Mouse (Mus musculus) neural tube, embryonic 11.5 days (tissue): Measurements from ENCODE around the gene Adad1. TPM values are rescaled to one million over a fixed set of nuclear protein-coding genes. Genes with fewer than 3 reads are reported as not detected.

Experiments used
- ATAC-seq: fragments of 200-750 bp; cut with Nextera tagmentation; 2 replicates; pipeline ENCODE4 v1.8.0; 2017; ENCODE audit warnings: moderate number of reproducible peaks, mild to moderate bottlenecking, moderate TSS enrichment, moderate library complexity; ENCODE audit not compliant: insufficient read depth, low FRiP score, low TSS enrichment
- DNase-seq: peaks from one replicate; pipeline ENCODE4 v3.0.0-alpha.2; 2015; ENCODE audit warnings: low spot score
- H3K27ac ChIP-seq: fragments of 300-500 bp; sonication (generic); 2 replicates; pipeline ENCODE4 v1.5.1; 2014; ENCODE audit warnings: low read depth, mild to moderate bottlenecking, low read length
- H3K27me3 ChIP-seq: fragments of 300-500 bp; sonication (generic); 2 replicates; pipeline ENCODE4 v1.6.1; 2014; ENCODE audit warnings: mild to moderate bottlenecking, low read length, mixed read lengths; ENCODE audit not compliant: control insufficient read depth, insufficient read depth
- H3K36me3 ChIP-seq: fragments of 300-500 bp; sonication (generic); 2 replicates; pipeline ENCODE4 v1.6.1; 2014; ENCODE audit warnings: mild to moderate bottlenecking, low read length, moderate library complexity, mixed read lengths; ENCODE audit not compliant: control insufficient read depth, insufficient read depth
- H3K4me1 ChIP-seq: fragments of 300-500 bp; sonication (generic); 2 replicates; pipeline ENCODE4 v1.6.1; 2014; ENCODE audit warnings: low read length, mixed read lengths; ENCODE audit not compliant: control insufficient read depth, insufficient read depth
- H3K4me2 ChIP-seq: fragments of 300-500 bp; sonication (generic); 2 replicates; pipeline ENCODE4 v1.6.1; 2014; ENCODE audit warnings: low read depth, mild to moderate bottlenecking, moderate library complexity
- H3K4me3 ChIP-seq: fragments of 300-500 bp; sonication (generic); 2 replicates; pipeline ENCODE4 v1.5.1; 2014; ENCODE audit warnings: low read depth, low read length
- H3K9ac ChIP-seq: fragments of 300-500 bp; sonication (generic); 2 replicates; pipeline ENCODE4 v1.6.1; 2014; ENCODE audit warnings: mild to moderate bottlenecking, low read length
- H3K9me3 ChIP-seq: fragments of 300-500 bp; sonication (generic); 2 replicates; pipeline ENCODE4 v1.6.1; 2016; ENCODE audit warnings: low read length; ENCODE audit not compliant: control insufficient read depth
- WGBS: fragments of 180-500 bp; shearing (Covaris S2); extraction: QIAGEN DNeasy Blood & Tissue Kit; methylation state at CpG from one replicate; pipeline ENCODE4 v1.1.7; 2014; 5-methylcytosine and 5-hydroxymethylcytosine counted together
- polyA plus RNA-seq: library from polyadenylated mRNA; unstranded; fragments of >200 nt; fragmentation: Nextera tagmentation; extraction: Ambion mirVana; gene quantifications from 2 replicates; pipeline ENCODE4 v1.2.1, GENCODE M21; 2014

The Adad1 gene
- 0.23 and 0.40 TPM in 2 replicates for polyA plus RNA-seq

DNA sequence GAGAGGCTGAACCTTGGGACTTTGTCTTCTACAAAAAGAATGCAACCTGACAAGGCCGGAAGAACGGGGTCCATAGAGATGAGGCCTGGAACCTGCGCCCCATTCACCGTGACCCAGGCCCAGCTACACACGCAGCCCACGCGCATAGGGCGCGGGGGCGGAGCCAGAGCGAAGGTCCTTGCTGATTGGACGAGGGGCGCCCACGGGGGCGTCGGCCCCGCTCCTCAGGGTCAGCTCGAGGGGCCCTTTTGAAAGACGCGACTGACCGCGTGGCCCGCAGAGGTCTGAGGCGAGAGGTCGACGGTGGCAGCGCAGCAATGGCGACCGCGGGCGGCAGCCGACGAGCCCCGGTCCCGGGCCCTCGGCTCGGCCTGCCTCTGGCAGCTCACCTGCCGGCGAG is at the start of gene Adad1:
TSS of gene Adad1 (plus strand) at position 122 of the 400 bp plus-strand sequence.
- H3K27me3 ChIP-seq, result no peaks in the 10 kb centered on the region
- no peak within 1 kb of the TSS for H3K4me2 ChIP-seq
- WGBS, result 53% methylated on average over 25 of the region's 39 CpGs
- peaks cover 3% of the 10 kb centered on the region; the same call in 1 of the 2 replicates for H3K9me3 ChIP-seq
- no peaks in the 10 kb centered on the region for H3K4me1 ChIP-seq
- H3K36me3 ChIP-seq, result no peaks in the 10 kb centered on the region
- no peak within 1 kb of the TSS for H3K9ac ChIP-seq
- H3K4me3 ChIP-seq, result 0 out of 2 replicates have a peak within 1 kb of the TSS, but pooled peaks have one; percentile 12
- ATAC-seq (no peak), DNase-seq (no peak)
- no peak within 1 kb of the TSS for H3K27ac ChIP-seq

DNA sequence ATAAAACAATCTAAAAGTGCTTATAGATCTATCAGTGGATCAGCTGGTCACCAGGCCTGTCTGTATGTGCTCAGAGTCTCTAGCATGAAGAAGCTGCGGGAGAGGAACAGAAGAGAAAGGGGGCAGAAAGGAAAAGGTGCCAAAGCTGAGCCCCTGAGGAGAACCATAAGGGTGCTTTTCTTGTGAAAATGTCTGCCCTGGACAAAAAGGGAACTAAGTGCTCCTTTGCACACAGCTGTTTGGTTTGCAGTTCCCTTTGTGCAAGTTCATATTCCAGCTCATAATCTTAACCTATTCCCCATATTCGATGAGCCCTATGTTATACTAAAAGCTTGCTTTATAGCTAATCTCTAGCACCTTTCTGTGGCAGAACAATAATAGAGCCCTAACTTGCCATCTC is 25.3 kb upstream of the Adad1 start:
- WGBS, result 96% methylated on average over 2 of the region's 2 CpGs
- H3K4me3 ChIP-seq, result no peak overlapping the region
- no peak overlapping the region for H3K4me2 ChIP-seq
- no peaks in the 10 kb centered on the region for H3K4me1 ChIP-seq
- ATAC-seq (no peak), DNase-seq (no peak)
- no peaks in the 10 kb centered on the region for H3K9me3 ChIP-seq
- H3K9ac ChIP-seq, result no peak overlapping the region
- no peaks in the 10 kb centered on the region for H3K36me3 ChIP-seq
- no peak overlapping the region for H3K27ac ChIP-seq
- no peaks in the 10 kb centered on the region for H3K27me3 ChIP-seq

- ATAC-seq, result no peak
These were observed 23.5 kb upstream of the Adad1 start for GRCm38 (mm10) chr3:37039811-37040210.

GRCm38 (mm10) chr3:37051491-37051890 is 11.8 kb upstream of the Adad1 start:
- H3K27ac ChIP-seq, result no peak overlapping the region
- no peaks in the 10 kb centered on the region; the same call in 1 of the 2 replicates for H3K36me3 ChIP-seq
- DNase-seq (no peak), ATAC-seq (no peak)
- H3K4me2 ChIP-seq, result no peak overlapping the region
- H3K27me3 ChIP-seq, result no peaks in the 10 kb centered on the region
- no peaks in the 10 kb centered on the region for H3K4me1 ChIP-seq
- no peaks in the 10 kb centered on the region for H3K9me3 ChIP-seq
- H3K9ac ChIP-seq, result no peak overlapping the region
- 97% methylated on average over 1 of the region's 1 CpGs for WGBS
- H3K4me3 ChIP-seq, result no peak overlapping the region

More at GRCm38 (mm10) chr3:37039811-37040210, 23.5 kb upstream of the Adad1 start:
- H3K4me3 ChIP-seq, result no peak overlapping the region
- no peaks in the 10 kb centered on the region for H3K27me3 ChIP-seq
- no peaks in the 10 kb centered on the region for H3K4me1 ChIP-seq
- DNase-seq, result no peak
- no peaks in the 10 kb centered on the region for H3K9me3 ChIP-seq
- H3K36me3 ChIP-seq, result no peaks in the 10 kb centered on the region
- H3K4me2 ChIP-seq, result no peak overlapping the region
- no peak overlapping the region for H3K9ac ChIP-seq
- H3K27ac ChIP-seq, result no peak overlapping the region

DNA sequence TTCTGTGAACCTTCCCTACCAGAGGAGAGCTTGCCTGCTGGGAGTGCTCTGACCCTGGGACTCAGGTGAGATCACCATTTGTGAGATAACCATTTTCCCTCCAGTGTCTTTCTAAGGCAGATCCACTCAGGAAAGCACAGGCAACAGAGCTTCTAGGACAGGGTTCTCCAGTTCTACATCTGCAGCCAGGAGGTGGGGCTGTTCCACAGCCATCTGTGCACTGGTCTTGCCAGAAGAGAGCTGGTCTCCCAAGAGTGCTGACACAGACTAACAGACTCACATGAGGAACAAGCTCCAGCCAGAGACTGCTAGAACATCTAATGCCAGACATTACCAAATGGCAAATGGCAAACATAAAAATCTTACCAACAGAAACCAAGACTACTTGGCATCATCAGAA is 9.9 kb downstream of the Adad1 start:
- H3K9ac ChIP-seq, result no peak overlapping the region
- H3K27ac ChIP-seq, result no peak overlapping the region
- H3K9me3 ChIP-seq, result no peaks in the 10 kb centered on the region
- H3K27me3 ChIP-seq, result no peaks in the 10 kb centered on the region
- no peak overlapping the region for H3K4me3 ChIP-seq
- H3K4me2 ChIP-seq, result no peak overlapping the region
- ATAC-seq (no peak), DNase-seq (no peak)
- no peaks in the 10 kb centered on the region for H3K4me1 ChIP-seq
- H3K36me3 ChIP-seq, result no peaks in the 10 kb centered on the region

DNA sequence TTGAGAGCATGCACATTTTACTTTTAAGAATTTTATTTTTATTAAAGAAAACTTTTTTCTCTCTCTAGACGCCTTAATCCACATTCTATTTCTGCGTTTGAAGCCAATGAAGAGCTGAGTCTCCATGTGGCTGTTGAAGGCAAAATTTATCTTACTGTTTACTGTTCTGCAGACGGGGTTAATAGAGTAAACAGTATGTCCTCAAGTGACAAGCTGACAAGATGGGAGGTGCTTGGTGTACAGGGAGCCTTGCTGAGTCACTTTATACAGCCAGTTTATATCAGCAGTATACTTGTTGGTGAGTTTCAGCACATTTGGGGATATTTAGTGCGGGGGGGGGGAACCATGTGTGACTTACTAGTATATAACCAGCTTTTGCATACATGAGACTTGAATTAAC is 21.5 kb downstream of the Adad1 start:
- Histone ChIP-seq H3K4me3 (no peak overlapping the region), H3K36me3 (no peaks in the 10 kb centered on the region), H3K27me3 (no peaks in the 10 kb centered on the region), H3K9ac (no peak overlapping the region), H3K9me3 (no peaks in the 10 kb centered on the region), H3K27ac (no peak overlapping the region), H3K4me2 (no peak overlapping the region), H3K4me1 (no peaks in the 10 kb centered on the region)
- WGBS, result 86% methylated on average over 4 of the region's 4 CpGs
- ATAC-seq (no peak), DNase-seq (no peak)

DNA sequence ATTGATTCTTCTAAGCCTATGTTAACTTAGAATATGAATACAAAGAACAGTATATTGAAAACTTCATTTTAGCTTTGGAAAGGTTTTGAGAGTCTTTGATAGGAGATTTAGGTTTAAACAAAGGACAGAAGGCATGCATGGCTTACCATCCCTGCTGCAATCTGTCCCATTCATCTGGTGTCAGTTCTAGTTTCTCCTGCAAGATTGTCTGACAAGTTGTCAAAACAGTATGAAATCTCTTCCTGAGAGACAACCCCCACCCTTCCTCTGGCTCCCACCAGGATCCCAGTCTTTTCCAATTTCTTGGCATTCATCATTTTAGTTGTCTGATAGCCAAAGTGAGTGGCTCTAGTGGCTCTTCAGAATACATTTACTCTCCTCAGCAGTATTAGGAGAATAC is 27.4 kb downstream of the Adad1 start:
- ATAC-seq (no peak), DNase-seq (no peak)
- H3K36me3 ChIP-seq, result no peaks in the 10 kb centered on the region
- no peak overlapping the region for H3K27ac ChIP-seq
- no peak overlapping the region for H3K4me3 ChIP-seq
- H3K4me2 ChIP-seq, result no peak overlapping the region
- H3K9me3 ChIP-seq, result no peaks in the 10 kb centered on the region
- no peaks in the 10 kb centered on the region for H3K27me3 ChIP-seq
- no peak overlapping the region for H3K9ac ChIP-seq
- no peaks in the 10 kb centered on the region for H3K4me1 ChIP-seq

GRCm38 (mm10) chr3:37125655-37126054 is 62.3 kb downstream of the Adad1 start, which contains the start of gene Il2:
Il2 (minus strand) TSS chr3:37125959.
- Histone ChIP-seq H3K27ac (no peak within 1 kb of the TSS), H3K4me2 (no peak within 1 kb of the TSS), H3K9me3 (no peaks in the 10 kb centered on the region), H3K4me1 (no peaks in the 10 kb centered on the region), H3K4me3 (no peak within 1 kb of the TSS), H3K36me3 (no peaks in the 10 kb centered on the region), H3K9ac (no peak within 1 kb of the TSS), H3K27me3 (no peaks in the 10 kb centered on the region)
- 86% methylated on average over 4 of the region's 4 CpGs for WGBS
- ATAC-seq, result no peak
- DNase-seq, result no peak

DNA sequence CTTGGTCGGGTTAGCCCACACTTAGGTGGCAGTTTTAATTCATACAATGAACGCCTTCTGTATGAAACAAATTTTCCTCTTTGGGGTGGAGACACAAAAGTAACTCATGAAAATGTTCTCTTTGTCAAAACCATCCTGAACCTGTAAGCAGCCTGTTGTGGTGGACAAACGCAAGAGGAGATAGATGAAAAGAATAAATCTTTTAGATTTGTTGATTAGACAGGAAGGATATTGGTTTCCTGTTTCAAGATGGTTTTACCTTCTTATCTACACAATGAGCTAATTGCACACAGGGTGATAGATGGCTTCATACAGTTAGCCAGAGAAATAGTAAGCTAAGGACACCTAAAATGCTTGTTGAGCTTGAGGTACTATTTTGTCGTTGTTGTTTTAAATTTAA is 62.8 kb downstream of the Adad1 start:
- no peak overlapping the region for H3K4me3 ChIP-seq
- no peaks in the 10 kb centered on the region for H3K27me3 ChIP-seq
- H3K4me2 ChIP-seq, result no peak overlapping the region
- H3K4me1 ChIP-seq, result no peaks in the 10 kb centered on the region
- no peak overlapping the region for H3K9ac ChIP-seq
- H3K27ac ChIP-seq, result no peak overlapping the region
- WGBS, result 89% methylated on average over 4 of the region's 4 CpGs
- no peaks in the 10 kb centered on the region for H3K36me3 ChIP-seq
- ATAC-seq (no peak), DNase-seq (no peak)
- H3K9me3 ChIP-seq, result no peaks in the 10 kb centered on the region
